Mouse (Mus musculus) ES-Bruce4 (cell line): ENCODE data around the gene Scarf2.

Experiments used
- CTCF ChIP-seq: IDR thresholded peaks from one replicate; pipeline ENCODE4 v1.8.1; 2011; ENCODE audit warnings: low read depth, low read length
- EP300 ChIP-seq: IDR thresholded peaks from 2 replicates; pipeline ENCODE4 v1.6.1; 2011; ENCODE audit warnings: low read depth, low read length; ENCODE audit not compliant: insufficient read depth
- POLR2A ChIP-seq: IDR thresholded peaks from one replicate; pipeline ENCODE4 v1.8.1; 2011; ENCODE audit warnings: low read length; ENCODE audit not compliant: insufficient read depth

DNA sequence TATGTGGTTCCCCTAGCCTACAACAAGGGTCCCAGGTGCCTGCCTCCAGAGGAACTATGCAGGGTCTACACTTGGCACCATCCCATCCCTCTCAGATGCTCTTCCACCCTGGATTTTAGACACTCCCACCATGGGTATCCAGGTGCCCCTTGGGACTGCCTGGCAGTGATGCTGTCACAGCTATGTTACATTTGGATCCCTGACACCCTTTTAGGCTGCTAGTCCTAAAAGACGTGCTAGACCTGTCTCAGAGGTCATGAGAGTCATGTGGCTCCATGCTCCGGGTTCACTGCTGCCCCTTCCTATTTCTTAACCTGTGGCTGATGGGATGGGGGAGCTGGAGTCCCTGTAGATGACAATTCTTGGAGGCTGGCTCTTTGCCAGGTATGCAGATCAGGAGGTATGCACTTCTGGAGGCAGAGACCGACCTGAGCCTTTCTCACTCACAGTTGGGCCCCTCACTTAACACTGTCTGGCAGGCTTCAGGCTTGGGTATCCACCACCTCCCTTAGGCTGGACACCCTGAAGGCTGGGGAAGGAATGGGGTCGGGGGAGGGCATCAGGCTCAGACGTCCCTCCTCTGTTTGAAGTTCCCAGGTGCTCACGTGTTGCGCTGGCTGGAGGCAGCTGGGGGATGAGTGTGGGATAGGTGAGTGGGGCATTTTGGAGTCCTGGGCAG is 4.8 kb downstream of the Scarf2 start:
- TF ChIP-seq CTCF: no peak
- TF ChIP-seq POLR2A: no peak
- TF ChIP-seq EP300: no peak
